Mouse (Mus musculus) cerebellum, postnatal 4 days (tissue): ENCODE measurements at regions not wholly inside any gene's neighbourhood (a gene's known extent, or its start where the extent isn't known, plus 50 kb on each side); places are given as distances from the start of the nearest gene placed in this dataset.

Experiments
- DNase-seq, 2 experiments: peaks; one replicate each; pipeline ENCODE4 v3.0.0; 2022; ENCODE audit warnings: low spot score in 2 of 2, mixed read lengths in 1 of 2

- no peak for DNase-seq
Measured at GRCm38 (mm10) chr2:166236102-166236501, 80.6 kb upstream of the Sulf2 start.

GRCm38 (mm10) chr2:166234579-166235212 is 79.2 kb upstream of the Sulf2 start:
- DNase-seq = no peak

- DNase-seq = no peak
Measured at GRCm38 (mm10) chr2:166233246-166233645, 77.8 kb upstream of the Sulf2 start.

GRCm38 (mm10) chr2:166232376-166232775 is 76.9 kb upstream of the Sulf2 start:
- no peak for DNase-seq

- no peak for DNase-seq
Measured at GRCm38 (mm10) chr2:166230617-166231016, 75.2 kb upstream of the Sulf2 start.

GRCm38 (mm10) chr2:166228356-166228755 is 72.9 kb upstream of the Sulf2 start:
- DNase-seq = no peak

GRCm38 (mm10) chr2:166227496-166227895 is 72.0 kb upstream of the Sulf2 start:
- DNase-seq = no peak

GRCm38 (mm10) chr2:166226929-166227328 is 71.5 kb upstream of the Sulf2 start:
- DNase-seq = no peak

GRCm38 (mm10) chr2:166226331-166226730 is 70.9 kb upstream of the Sulf2 start:
- no peak for DNase-seq

- DNase-seq = no peak
Measured at GRCm38 (mm10) chr2:166225354-166225753, 69.9 kb upstream of the Sulf2 start.

GRCm38 (mm10) chr2:166218783-166219182 is 63.3 kb upstream of the Sulf2 start:
- no peak for DNase-seq

GRCm38 (mm10) chr2:166216512-166216865 is 61.0 kb upstream of the Sulf2 start:
- DNase-seq = peak in 1 of 2 experiments; percentile 37

GRCm38 (mm10) chr2:166215610-166216511 is 60.4 kb upstream of the Sulf2 start:
- DNase-seq = peak; percentile 36 to 81

- no peak for DNase-seq
Measured at GRCm38 (mm10) chr2:166215191-166215590, 59.7 kb upstream of the Sulf2 start.

- peak in 1 of 2 experiments; percentile 33 for DNase-seq
Measured at GRCm38 (mm10) chr2:166207145-166207508, 51.7 kb upstream of the Sulf2 start.

GRCm38 (mm10) chr2:166206396-166207144 is 51.1 kb upstream of the Sulf2 start:
- peak in 1 of 2 experiments; percentile 51 for DNase-seq
